ENCODE assay signal across 7 mouse cellular contexts in genomic region chr13:110018941-110019743, GRCm38 (mm10).
A peak's percentile ranks its signal among the peaks of the same experiment; 100 is the strongest.
DNase-seq lines count a peak whose midpoint lies in the region; ATAC-seq lines count a peak whose summit lies in the region.

No protein-coding gene starts in this region.

- H3K27ac ChIP-seq in embryonic facial prominence, embryonic 11.5 days (replicated peaks; ENCODE audit: low read depth, low read length), result no peak overlapping the region
- H3K27ac ChIP-seq in hindbrain, embryonic 14.5 days, result peak overlapping the region; percentile 83
- no peak overlapping the region for H3K27ac ChIP-seq in liver, embryonic 13.5 days
- H3K27ac ChIP-seq in neural tube, embryonic 12.5 days, result no peak overlapping the region

- H3K4me2 ChIP-seq in embryonic facial prominence, embryonic 11.5 days (ENCODE audit: low read depth, low read length), result peak overlapping the region; percentile 77
- H3K4me2 ChIP-seq in hindbrain, embryonic 14.5 days (replicated peaks), result peak overlapping the region; percentile 68
- H3K4me2 ChIP-seq in liver, embryonic 13.5 days, result peak overlapping the region; percentile 60
- peak overlapping the region; percentile 68 for H3K4me2 ChIP-seq in neural tube, embryonic 12.5 days (replicated peaks)

- no peaks in the 10 kb centered on the region for H3K9me3 ChIP-seq in embryonic facial prominence, embryonic 11.5 days (replicated peaks; ENCODE audit: control insufficient read depth, low read length)
- no peaks in the 10 kb centered on the region for H3K9me3 ChIP-seq in hindbrain, embryonic 14.5 days (ENCODE audit: control insufficient read depth, low read length)
- no peaks in the 10 kb centered on the region for H3K9me3 ChIP-seq in liver, embryonic 13.5 days (replicated peaks)
- H3K9me3 ChIP-seq in neural tube, embryonic 12.5 days, result no peaks in the 10 kb centered on the region

- H3K9ac ChIP-seq in embryonic facial prominence, embryonic 11.5 days (replicated peaks; ENCODE audit: low read length), result peak overlapping the region; percentile 43
- H3K9ac ChIP-seq in hindbrain, embryonic 14.5 days, result peak overlapping the region; percentile 63
- H3K9ac ChIP-seq in liver, embryonic 13.5 days, result no peak overlapping the region
- H3K9ac ChIP-seq in neural tube, embryonic 12.5 days, result peak overlapping the region; percentile 45; the same call in 1 of the 2 replicates

- DNase-seq in CD8-positive naive resting alpha-beta T cell, adult 2 months (ENCODE audit: low read depth in 2 of 2, low spot score in 2 of 2), result peak; percentile 1 to 8
- DNase-seq in MN1 (ENCODE audit: low spot score), result peak; percentile 44
- DNase-seq in embryonic facial prominence, embryonic 11.5 days (ENCODE audit: low spot score), result no peak
- DNase-seq in hindbrain, embryonic 14.5 days (ENCODE audit: low spot score), result peak; percentile 61
- DNase-seq in liver, embryonic 13.5 days, result no peak
- no peak for DNase-seq in layer of hippocampus, adult 18-20 months (ENCODE audit: low spot score in 2 of 2)

- H3K4me3 ChIP-seq in embryonic facial prominence, embryonic 11.5 days (ENCODE audit: low read depth, low read length), result peak overlapping the region; percentile 32
- H3K4me3 ChIP-seq in hindbrain, embryonic 14.5 days (replicated peaks; ENCODE audit: low read length), result peak overlapping the region; percentile 27
- H3K4me3 ChIP-seq in liver, embryonic 13.5 days (replicated peaks), result peak overlapping the region; percentile 39
- peak overlapping the region; percentile 34 for H3K4me3 ChIP-seq in neural tube, embryonic 12.5 days

- WGBS in embryonic facial prominence, embryonic 11.5 days, result 1% methylated on average over 20 of the region's 20 CpGs
- under 1% methylated on average over 18 of the region's 20 CpGs for WGBS in hindbrain, embryonic 14.5 days
- WGBS in liver, embryonic 13.5 days (ENCODE audit: insufficient replicate concordance), result 2% methylated on average over 20 of the region's 20 CpGs
- 1% methylated on average over 20 of the region's 20 CpGs for WGBS in neural tube, embryonic 12.5 days

- no peaks in the 10 kb centered on the region; the same call in 1 of the 2 replicates for H3K27me3 ChIP-seq in embryonic facial prominence, embryonic 11.5 days (ENCODE audit: control insufficient read depth, insufficient read depth, low read length)
- no peaks in the 10 kb centered on the region for H3K27me3 ChIP-seq in hindbrain, embryonic 14.5 days (ENCODE audit: control insufficient read depth, insufficient read depth, low read length)
- peaks cover 26% of the 10 kb centered on the region for H3K27me3 ChIP-seq in liver, embryonic 13.5 days
- H3K27me3 ChIP-seq in neural tube, embryonic 12.5 days (replicated peaks), result no peaks in the 10 kb centered on the region

- peaks cover 3% of the 10 kb centered on the region; the same call in 1 of the 2 replicates for H3K4me1 ChIP-seq in embryonic facial prominence, embryonic 11.5 days (ENCODE audit: control insufficient read depth, insufficient read depth, low read length)
- peaks cover 14% of the 10 kb centered on the region; the same call in 1 of the 2 replicates for H3K4me1 ChIP-seq in hindbrain, embryonic 14.5 days (replicated peaks; ENCODE audit: control insufficient read depth, insufficient read depth, low read length)
- peaks cover 9% of the 10 kb centered on the region for H3K4me1 ChIP-seq in liver, embryonic 13.5 days (replicated peaks)
- peaks cover 11% of the 10 kb centered on the region for H3K4me1 ChIP-seq in neural tube, embryonic 12.5 days

- no peaks in the 10 kb centered on the region for H3K36me3 ChIP-seq in embryonic facial prominence, embryonic 11.5 days (replicated peaks; ENCODE audit: control insufficient read depth, insufficient read depth, low read depth, low read length)
- no peaks in the 10 kb centered on the region for H3K36me3 ChIP-seq in hindbrain, embryonic 14.5 days (replicated peaks; ENCODE audit: control insufficient read depth, insufficient read depth)
- H3K36me3 ChIP-seq in liver, embryonic 13.5 days, result no peaks in the 10 kb centered on the region
- H3K36me3 ChIP-seq in neural tube, embryonic 12.5 days, result no peaks in the 10 kb centered on the region

- peak; percentile 70 for ATAC-seq in embryonic facial prominence, embryonic 11.5 days (replicated peaks; ENCODE audit: insufficient number of reproducible peaks, low FRiP score, low TSS enrichment, low read depth)
- ATAC-seq in hindbrain, embryonic 14.5 days (ENCODE audit: low FRiP score), result peak; percentile 63
- ATAC-seq in liver, embryonic 13.5 days (ENCODE audit: low read depth), result peak; percentile 50; the same call in 1 of the 2 replicates
- peak; percentile 74 for ATAC-seq in neural tube, embryonic 12.5 days (ENCODE audit: low FRiP score, low read depth)

Comparison
In these comparisons a context has a peak if more than half of its experiments do, and no peak if none do; other contexts are left out.
1. DNase-seq: peak in CD8-positive naive resting alpha-beta T cell, adult 2 months (2 of 2), MN1 (single experiment) and hindbrain, embryonic 14.5 days (single experiment); none in embryonic facial prominence, embryonic 11.5 days (single experiment), liver, embryonic 13.5 days (single experiment) and layer of hippocampus, adult 18-20 months (0 of 2).
2. Peak in every context shown above with its lines, with median percentiles within 50 percentile points of each other: ATAC-seq, H3K4me2 ChIP-seq and H3K4me3 ChIP-seq.